Mouse (Mus musculus): ENCODE results near the gene Smarcb1. TPM values are rescaled to one million over a fixed set of nuclear protein-coding genes. Genes with fewer than 3 reads are reported as not detected.

The Smarcb1 gene
- 4.8 TPM for polyA plus RNA-seq (2014; fragmentation: Illumina TruSeq; extraction: RNeasy Lipid Tissue Mini Kit (QIAGEN cat#74804); ENCODE audit: low read depth, low replicate concordance)

DNA sequence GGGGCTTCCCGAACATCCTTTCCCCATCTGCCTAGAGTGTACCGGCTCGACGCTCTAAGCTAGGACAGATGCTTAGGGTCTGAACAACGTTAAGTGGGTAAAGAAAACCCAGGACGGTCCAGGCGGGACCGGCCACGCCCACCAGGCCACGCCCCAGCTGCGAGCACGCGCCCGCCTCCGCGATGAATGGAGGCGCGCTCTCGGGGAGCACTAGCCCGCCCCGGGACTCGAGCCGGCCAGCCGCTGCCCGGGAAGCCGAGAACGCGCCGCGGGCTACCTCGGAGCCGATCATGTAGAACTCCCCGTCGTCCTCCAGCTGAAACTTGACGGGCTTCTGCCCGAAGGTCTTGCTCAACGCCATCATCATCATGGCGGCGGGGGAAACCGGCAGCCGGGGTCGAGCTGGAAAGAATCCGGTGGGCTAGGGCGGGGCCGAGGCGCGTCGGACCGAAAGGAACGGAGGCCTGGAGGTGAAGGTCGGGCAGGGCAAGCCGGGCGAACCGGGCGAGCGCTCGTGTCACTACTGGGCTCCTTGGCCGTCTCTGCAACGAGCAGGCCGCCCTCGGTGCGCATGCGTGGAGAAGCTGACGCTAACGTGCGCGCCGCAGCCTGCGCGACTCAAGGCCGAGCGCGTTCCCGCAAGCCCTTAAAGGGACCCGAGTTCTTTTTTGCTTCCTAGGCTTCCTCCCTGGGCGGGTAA, at the start of gene Smarcb1:
Gene Smarcb1, minus strand, starts transcription at position 592 of the 700 bp plus-strand sequence.

DNA sequence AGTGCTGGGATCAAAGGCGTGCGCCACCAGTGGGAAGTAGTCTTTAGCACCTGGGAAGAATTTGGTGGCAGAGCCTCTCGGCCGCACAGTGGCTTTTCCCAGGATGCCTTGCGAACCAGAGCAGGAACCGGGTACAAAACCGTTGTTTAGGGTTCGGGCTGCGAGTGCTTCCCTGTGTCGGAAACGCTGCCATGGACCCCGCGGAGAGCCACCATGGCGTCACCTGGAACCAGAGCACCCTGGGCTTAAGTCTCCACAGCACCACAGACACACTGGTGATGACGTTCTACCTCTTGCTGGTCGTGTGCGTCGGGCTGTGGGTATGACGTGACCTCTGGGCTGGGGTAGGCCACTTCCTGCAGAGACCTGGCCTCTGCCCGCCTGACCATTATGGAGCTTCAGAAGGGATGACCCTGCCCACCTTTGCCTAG, 33.0 kb upstream of the Smarcb1 start, which contains the start of gene Gm5134:
Gene Gm5134, plus strand, starts transcription at position 134 of the 431 bp plus-strand sequence.

DNA sequence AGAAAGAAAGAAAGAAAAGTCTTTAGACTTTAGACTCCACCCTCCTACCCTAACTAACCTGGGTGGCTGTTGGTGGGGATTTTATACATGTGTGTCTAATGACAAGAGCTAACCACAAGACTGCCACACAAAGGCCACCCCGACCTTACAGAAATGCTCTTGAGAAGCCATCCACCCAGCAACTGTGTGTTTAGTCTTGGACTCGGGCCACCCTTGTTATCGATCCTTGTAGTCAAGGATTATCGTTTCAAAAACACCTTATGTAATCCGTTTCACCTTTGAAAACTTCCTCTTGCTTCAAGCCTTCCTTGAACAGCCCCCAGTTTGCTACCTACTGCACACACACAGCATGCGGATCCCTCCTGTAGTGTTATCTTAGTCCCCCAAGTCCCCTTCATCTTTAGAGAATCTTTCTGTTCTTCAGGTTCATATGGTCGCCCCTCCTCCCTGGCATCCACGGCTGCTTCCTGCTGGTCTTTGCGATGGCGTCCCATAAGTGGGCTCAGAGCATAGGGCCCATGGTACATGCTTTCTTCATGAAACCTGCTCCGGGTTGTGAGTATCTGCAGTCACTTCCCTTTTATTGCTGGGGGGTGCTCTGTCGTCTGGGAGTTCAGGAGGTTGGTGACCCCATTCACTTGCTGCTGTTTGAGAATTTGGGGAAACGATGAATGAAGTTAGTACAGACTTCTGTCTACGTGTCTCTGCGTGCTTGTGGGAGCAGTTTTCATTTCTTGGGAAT, 21.5 kb upstream of the Smarcb1 start, which contains the start of gene Vpreb3:
Gene Vpreb3, plus strand, starts transcription at position 322 of the 742 bp plus-strand sequence.

DNA sequence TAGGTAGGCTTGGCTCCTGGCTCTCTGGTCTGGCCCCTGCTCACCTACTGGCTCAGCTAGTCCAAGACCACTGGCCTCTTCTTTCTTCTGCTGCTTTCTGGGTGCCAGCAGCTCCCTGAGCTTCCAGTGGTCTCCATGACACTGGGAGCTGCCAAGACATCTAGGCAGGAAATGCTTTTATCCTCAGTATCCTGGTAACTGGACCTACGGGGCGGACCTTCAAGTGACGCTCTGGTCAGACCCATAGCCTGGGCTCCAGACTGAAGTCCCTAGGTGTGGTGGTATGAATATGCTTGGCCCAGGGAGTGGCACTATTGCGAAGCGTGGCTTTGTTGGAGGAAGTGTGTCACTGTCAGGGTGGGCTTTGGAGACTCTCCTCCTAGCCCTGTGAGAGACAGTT, 19.1 kb upstream of the Smarcb1 start, which contains the start of gene Gm867:
Gene Gm867, minus strand, starts transcription at position 153 of the 400 bp plus-strand sequence.

DNA sequence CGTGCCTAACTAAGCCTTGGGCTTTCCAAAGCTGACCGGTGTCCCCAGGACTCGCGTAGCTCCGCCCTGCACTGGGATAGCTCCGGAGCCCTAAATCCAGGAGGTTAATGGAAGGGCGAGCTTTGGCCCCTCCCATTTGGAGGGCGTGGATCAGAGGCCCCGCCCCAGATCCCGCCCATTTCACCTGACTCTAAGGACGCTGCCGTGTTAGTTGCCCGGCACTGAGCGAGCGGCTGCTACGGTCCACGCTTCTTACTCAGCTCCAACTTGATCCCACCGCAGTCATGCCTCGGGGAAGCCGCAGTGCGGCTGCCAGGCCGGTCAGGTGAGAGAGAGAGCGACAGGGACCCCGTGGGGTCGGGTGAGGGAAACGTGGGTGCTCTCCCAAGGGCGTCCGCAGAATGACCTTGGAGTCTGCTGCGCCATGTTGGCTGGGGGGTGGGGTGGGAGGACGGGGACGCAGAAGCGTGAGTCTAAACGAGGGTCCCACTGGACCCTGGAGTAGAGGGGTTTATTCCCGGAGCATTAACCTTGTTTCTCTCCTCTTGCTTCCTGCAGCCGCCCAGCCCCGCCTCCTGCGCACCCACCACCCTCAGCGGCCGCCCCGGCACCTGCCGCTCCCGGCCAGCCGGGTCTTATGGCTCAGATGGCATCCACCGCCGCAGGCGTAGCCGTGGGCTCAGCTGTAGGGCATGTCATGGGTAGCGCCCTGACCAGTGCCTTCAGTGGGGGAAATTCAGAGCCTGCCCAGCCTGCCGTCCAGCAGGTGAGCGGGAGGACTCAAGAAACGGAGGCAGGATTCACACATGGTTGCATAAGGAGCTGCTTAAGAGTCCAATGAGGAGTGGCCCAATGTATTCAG, 14.5 kb upstream of the Smarcb1 start, which contains the start of gene Mmp11:
Gene Mmp11, minus strand, starts transcription at position 817 of the 862 bp plus-strand sequence.

DNA sequence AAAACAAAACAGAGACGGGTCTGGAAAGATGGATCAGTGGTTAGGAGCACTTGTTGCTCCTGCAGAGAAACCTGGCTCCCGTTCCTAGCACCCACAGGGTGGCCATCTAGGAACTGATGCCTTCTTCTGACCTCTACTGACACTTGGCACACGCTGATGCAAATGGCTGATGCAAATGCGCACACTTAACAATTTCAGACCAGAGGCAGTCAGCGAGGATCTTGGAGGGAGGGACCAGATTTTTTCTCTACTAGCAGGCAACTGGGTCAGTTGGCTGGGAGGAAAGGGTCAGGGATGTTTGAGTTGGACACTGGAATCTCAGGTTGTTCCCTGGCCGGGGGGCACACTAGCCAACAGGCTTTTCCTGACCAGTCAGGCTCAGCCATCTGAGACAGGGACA, 11.5 kb upstream of the Smarcb1 start, which contains the start of gene Chchd10:
Gene Chchd10, plus strand, starts transcription at position 240 of the 400 bp plus-strand sequence.

DNA sequence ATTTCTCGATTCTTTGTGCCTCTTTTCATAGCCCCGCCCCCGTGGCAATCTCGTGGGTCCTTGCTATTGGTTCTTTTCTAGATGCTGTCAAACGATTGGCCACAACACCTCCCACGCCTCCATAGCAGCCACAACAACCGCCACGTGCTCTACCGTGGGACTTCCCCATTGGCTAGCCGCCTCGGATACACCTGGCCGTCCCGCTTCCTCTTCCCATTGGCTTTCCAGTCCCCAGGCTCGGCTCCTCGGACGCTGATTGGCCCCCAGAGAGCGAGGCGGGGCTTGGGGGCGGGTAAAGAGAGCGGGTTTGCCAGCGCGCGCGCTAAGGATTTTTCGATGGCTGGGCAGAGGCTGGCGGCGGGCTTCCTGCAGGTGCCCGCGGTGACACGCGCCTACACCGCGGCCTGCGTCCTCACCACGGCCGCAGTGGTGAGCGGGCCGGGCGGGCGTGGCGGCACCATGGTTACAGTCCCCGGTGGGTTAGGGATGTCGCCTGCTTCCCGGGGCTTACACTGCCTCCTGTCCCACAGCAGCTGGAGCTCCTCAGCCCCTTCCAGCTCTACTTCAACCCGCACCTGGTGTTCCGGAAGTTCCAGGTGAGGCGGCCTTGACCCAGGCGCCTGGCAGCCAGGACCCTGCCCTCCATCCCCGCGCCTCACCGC, 28.2 kb downstream of the Smarcb1 start, which contains the start of gene Derl3:
Gene Derl3, plus strand, starts transcription at position 325 of the 662 bp plus-strand sequence.

DNA sequence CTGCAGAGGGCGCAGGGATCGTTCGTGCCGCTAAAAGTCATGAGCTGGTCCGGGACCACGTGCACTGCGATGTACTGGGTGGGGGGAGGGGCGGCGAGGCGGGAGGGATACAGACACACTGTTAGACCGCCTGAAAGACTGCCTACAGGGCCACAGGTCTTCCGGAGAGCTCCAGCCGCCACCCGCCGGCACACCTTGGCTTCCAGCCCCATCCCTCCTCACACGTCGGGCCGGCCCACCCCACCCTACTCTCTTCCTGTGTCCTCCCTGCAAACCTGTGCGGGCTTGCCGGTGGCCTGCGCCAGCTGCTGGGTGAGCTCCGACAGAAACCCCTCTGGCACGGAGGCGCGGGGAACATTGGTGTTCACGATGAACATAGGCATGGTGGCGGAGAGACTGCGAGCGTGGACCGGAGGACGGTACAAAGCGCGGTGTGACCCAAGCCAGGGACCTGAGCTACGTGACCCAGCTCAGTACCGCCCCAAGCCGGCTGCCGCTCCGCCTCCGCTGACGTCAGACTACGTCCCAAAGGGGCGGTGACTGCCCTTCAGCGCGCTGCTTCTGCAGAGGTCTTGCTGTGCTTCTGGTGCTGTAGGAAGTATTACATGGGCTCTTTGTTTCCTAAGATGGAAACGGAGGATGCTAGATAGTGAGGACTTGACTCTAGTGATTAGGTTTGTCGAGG, 61.5 kb downstream of the Smarcb1 start, which contains the start of gene Mif:
Gene Mif, minus strand, starts transcription at position 455 of the 685 bp plus-strand sequence.

Other genes with a start within 250 kb of the Smarcb1 start
- gene Cabin1, start 157.3 kb downstream of the Smarcb1 start, polyA plus RNA-seq (2014; fragmentation: Illumina TruSeq; extraction: RNeasy Lipid Tissue Mini Kit (QIAGEN cat#74804); ENCODE audit: low read depth, low replicate concordance): 1.2 TPM
- 63.7 TPM for gene Ddt, start 148.2 kb downstream of the Smarcb1 start, polyA plus RNA-seq (2014; fragmentation: Illumina TruSeq; extraction: RNeasy Lipid Tissue Mini Kit (QIAGEN cat#74804); ENCODE audit: low read depth, low replicate concordance)
- not detected for gene Gm20441, start 140.7 kb downstream of the Smarcb1 start, polyA plus RNA-seq (2014; fragmentation: Illumina TruSeq; extraction: RNeasy Lipid Tissue Mini Kit (QIAGEN cat#74804); ENCODE audit: low read depth, low replicate concordance)
- gene Gstt3, start 140.2 kb downstream of the Smarcb1 start, polyA plus RNA-seq (2014; fragmentation: Illumina TruSeq; extraction: RNeasy Lipid Tissue Mini Kit (QIAGEN cat#74804); ENCODE audit: low read depth, low replicate concordance): 132 TPM
- gene Gstt1, start 123.0 kb downstream of the Smarcb1 start, polyA plus RNA-seq (2014; fragmentation: Illumina TruSeq; extraction: RNeasy Lipid Tissue Mini Kit (QIAGEN cat#74804); ENCODE audit: low read depth, low replicate concordance): 89.7 TPM
- not detected for gene Gstt4, start 99.1 kb downstream of the Smarcb1 start, polyA plus RNA-seq (2014; fragmentation: Illumina TruSeq; extraction: RNeasy Lipid Tissue Mini Kit (QIAGEN cat#74804); ENCODE audit: low read depth, low replicate concordance)
- 26.0 TPM for gene Gstt2, start 84.2 kb downstream of the Smarcb1 start, polyA plus RNA-seq (2014; fragmentation: Illumina TruSeq; extraction: RNeasy Lipid Tissue Mini Kit (QIAGEN cat#74804); ENCODE audit: low read depth, low replicate concordance)
- gene Mif, start 61.4 kb downstream of the Smarcb1 start, polyA plus RNA-seq (2014; fragmentation: Illumina TruSeq; extraction: RNeasy Lipid Tissue Mini Kit (QIAGEN cat#74804); ENCODE audit: low read depth, low replicate concordance): 1.6 TPM
- gene Derl3, start 28.2 kb downstream of the Smarcb1 start, polyA plus RNA-seq (2014; fragmentation: Illumina TruSeq; extraction: RNeasy Lipid Tissue Mini Kit (QIAGEN cat#74804); ENCODE audit: low read depth, low replicate concordance): not detected
- 79.2 TPM for gene Chchd10, start 11.5 kb upstream of the Smarcb1 start, polyA plus RNA-seq (2014; fragmentation: Illumina TruSeq; extraction: RNeasy Lipid Tissue Mini Kit (QIAGEN cat#74804); ENCODE audit: low read depth, low replicate concordance)
- gene Mmp11, start 14.9 kb upstream of the Smarcb1 start, polyA plus RNA-seq (2014; fragmentation: Illumina TruSeq; extraction: RNeasy Lipid Tissue Mini Kit (QIAGEN cat#74804); ENCODE audit: low read depth, low replicate concordance): not detected
- not detected for gene Gm867, start 19.1 kb upstream of the Smarcb1 start, polyA plus RNA-seq (2014; fragmentation: Illumina TruSeq; extraction: RNeasy Lipid Tissue Mini Kit (QIAGEN cat#74804); ENCODE audit: low read depth, low replicate concordance)
- not detected for gene Vpreb3, start 21.4 kb upstream of the Smarcb1 start, polyA plus RNA-seq (2014; fragmentation: Illumina TruSeq; extraction: RNeasy Lipid Tissue Mini Kit (QIAGEN cat#74804); ENCODE audit: low read depth, low replicate concordance)
- gene Gm5134, start 32.9 kb upstream of the Smarcb1 start, polyA plus RNA-seq (2014; fragmentation: Illumina TruSeq; extraction: RNeasy Lipid Tissue Mini Kit (QIAGEN cat#74804); ENCODE audit: low read depth, low replicate concordance): not detected
- gene Zfp280b, start 111.0 kb upstream of the Smarcb1 start, polyA plus RNA-seq (2014; fragmentation: Illumina TruSeq; extraction: RNeasy Lipid Tissue Mini Kit (QIAGEN cat#74804); ENCODE audit: low read depth, low replicate concordance): 4.6 TPM
- gene Slc5a4b, start 189.3 kb upstream of the Smarcb1 start, polyA plus RNA-seq (2014; fragmentation: Illumina TruSeq; extraction: RNeasy Lipid Tissue Mini Kit (QIAGEN cat#74804); ENCODE audit: low read depth, low replicate concordance): not detected
- not detected for gene Slc5a4a, start 225.8 kb upstream of the Smarcb1 start, polyA plus RNA-seq (2014; fragmentation: Illumina TruSeq; extraction: RNeasy Lipid Tissue Mini Kit (QIAGEN cat#74804); ENCODE audit: low read depth, low replicate concordance)